Mouse (Mus musculus) layer of hippocampus, postnatal 10 days (tissue): ENCODE results near the gene Olr1. TPM values are rescaled to one million over a fixed set of nuclear protein-coding genes. Genes with fewer than 3 reads are reported as not detected.
A peak's percentile ranks its signal among the peaks of the same experiment; 100 is the strongest.

Experiments used
- DNase-seq, 2 experiments: peaks; one replicate each; pipeline ENCODE4 v3.0.0; 2021; ENCODE audit warnings: low spot score in 2 of 2
- long read RNA-seq: library from polyadenylated mRNA; stranded (forward); transcript quantifications from one replicate; pipeline ENCODE4 v2.0.0, GENCODE M21; 2023
- total RNA-seq, 2 experiments: library from RNA; stranded (reverse); gene quantifications; 2 replicates each; pipeline ENCODE4 v1.2.3; 2021

Olr1 gene
- not detected for total RNA-seq
- long read RNA-seq: 0 reads

- DNase-seq: no peak
Measured at GRCm38 (mm10) chr6:129507024-129507423, at the start of gene Olr1. Olr1 (minus strand) TSS chr6:129507165.

- no peak for DNase-seq
Measured at GRCm38 (mm10) chr6:129548009-129548408, 41.0 kb upstream of the Olr1 start.

- DNase-seq: no peak
Measured at GRCm38 (mm10) chr6:129547277-129547676, 40.3 kb upstream of the Olr1 start.

GRCm38 (mm10) chr6:129543709-129544606 is 37.0 kb upstream of the Olr1 start:
- DNase-seq: peak; percentile 79 to 82

- no peak for DNase-seq
Measured at GRCm38 (mm10) chr6:129542540-129542939, 35.6 kb upstream of the Olr1 start.

GRCm38 (mm10) chr6:129541931-129542330 is 35.0 kb upstream of the Olr1 start:
- peak; percentile 24 to 46 for DNase-seq

GRCm38 (mm10) chr6:129538555-129538954 is 31.6 kb upstream of the Olr1 start:
- no peak for DNase-seq

- DNase-seq: no peak
Measured at GRCm38 (mm10) chr6:129535723-129536122, 28.8 kb upstream of the Olr1 start.

GRCm38 (mm10) chr6:129534627-129535190 is 27.7 kb upstream of the Olr1 start:
- peak in 1 of 2 experiments; percentile 8 for DNase-seq

- DNase-seq: peak; percentile 26 to 42
Measured at GRCm38 (mm10) chr6:129534057-129534456, 27.1 kb upstream of the Olr1 start.

GRCm38 (mm10) chr6:129532942-129533860 is 26.2 kb upstream of the Olr1 start, which contains the start of gene Gabarapl1:
Gabarapl1 (plus strand) TSS chr6:129533160.
- DNase-seq: peak; percentile 78 to 85

- DNase-seq: peak; percentile 49 to 65
Measured at GRCm38 (mm10) chr6:129532556-129532941, 25.6 kb upstream of the Olr1 start.

GRCm38 (mm10) chr6:129530261-129530660 is 23.3 kb upstream of the Olr1 start:
- DNase-seq: no peak

GRCm38 (mm10) chr6:129529605-129530004 is 22.6 kb upstream of the Olr1 start:
- DNase-seq: no peak

GRCm38 (mm10) chr6:129527416-129527815 is 20.5 kb upstream of the Olr1 start:
- DNase-seq: no peak

GRCm38 (mm10) chr6:129526069-129526468 is 19.1 kb upstream of the Olr1 start:
- DNase-seq: no peak

- DNase-seq: peak; percentile 37 to 50
Measured at GRCm38 (mm10) chr6:129517752-129518408, 10.9 kb upstream of the Olr1 start.

- no peak for DNase-seq
Measured at GRCm38 (mm10) chr6:129516388-129516787, 9.4 kb upstream of the Olr1 start.

GRCm38 (mm10) chr6:129515068-129515467 is 8.1 kb upstream of the Olr1 start:
- DNase-seq: no peak

GRCm38 (mm10) chr6:129514376-129514775 is 7.4 kb upstream of the Olr1 start:
- no peak for DNase-seq

GRCm38 (mm10) chr6:129513409-129513808 is 6.4 kb upstream of the Olr1 start:
- DNase-seq: no peak
